Mouse (Mus musculus) limb, embryonic 11.5 days (tissue): ENCODE data around the gene Ecsit. TPM values are rescaled to one million over a fixed set of nuclear protein-coding genes. Genes with fewer than 3 reads are reported as not detected.
A peak's percentile ranks its signal among the peaks of the same experiment; 100 is the strongest.

Experiments used
- ATAC-seq: fragments of 200-750 bp; cut with Nextera tagmentation; 2 replicates; pipeline ENCODE4 v1.8.0; 2017; ENCODE audit warnings: low read depth; ENCODE audit not compliant: insufficient number of reproducible peaks, low FRiP score, low TSS enrichment
- DNase-seq: peaks from one replicate; pipeline ENCODE4 v3.0.0-alpha.2; 2015; ENCODE audit warnings: low spot score
- H3K27ac ChIP-seq: fragments of 300-500 bp; sonication (generic); replicated peaks from 2 replicates; pipeline ENCODE4 v1.5.1; 2014; ENCODE audit warnings: low read depth, mild to moderate bottlenecking, low read length
- H3K27me3 ChIP-seq: fragments of 300-500 bp; sonication (generic); 2 replicates; pipeline ENCODE4 v1.6.1; 2014; ENCODE audit warnings: mild to moderate bottlenecking, low read length, mixed read lengths; ENCODE audit not compliant: control insufficient read depth, insufficient read depth
- H3K36me3 ChIP-seq: fragments of 300-500 bp; sonication (generic); 2 replicates; pipeline ENCODE4 v1.6.1; 2014; ENCODE audit warnings: mild to moderate bottlenecking, low read length, moderate library complexity, mixed read lengths; ENCODE audit not compliant: control insufficient read depth, insufficient read depth
- H3K4me1 ChIP-seq: fragments of 300-500 bp; sonication (generic); 2 replicates; pipeline ENCODE4 v1.6.1; 2014; ENCODE audit warnings: low read length, mixed read lengths; ENCODE audit not compliant: control insufficient read depth, insufficient read depth
- H3K4me2 ChIP-seq: fragments of 300-500 bp; sonication (generic); 2 replicates; pipeline ENCODE4 v1.6.1; 2014; ENCODE audit warnings: low read depth, mild to moderate bottlenecking, moderate library complexity; ENCODE audit not compliant: severe bottlenecking
- H3K4me3 ChIP-seq: fragments of 300-500 bp; sonication (generic); 2 replicates; pipeline ENCODE4 v1.5.1; 2014; ENCODE audit warnings: low read depth, low read length
- H3K9ac ChIP-seq: fragments of 300-500 bp; sonication (generic); 2 replicates; pipeline ENCODE4 v1.6.1; 2014; ENCODE audit warnings: mild to moderate bottlenecking, low read length
- H3K9me3 ChIP-seq: fragments of 300-500 bp; sonication (generic); 2 replicates; pipeline ENCODE4 v1.6.1; 2016; ENCODE audit warnings: low read length; ENCODE audit not compliant: control insufficient read depth
- WGBS: fragments of 180-500 bp; shearing (Covaris S2); extraction: QIAGEN DNeasy Blood & Tissue Kit; methylation state at CpG from one replicate; pipeline ENCODE4 v1.1.7; 2014; 5-methylcytosine and 5-hydroxymethylcytosine counted together
- polyA plus RNA-seq: library from polyadenylated mRNA; unstranded; fragments of >200 nt; fragmentation: Nextera tagmentation; extraction: Ambion mirVana; gene quantifications from 2 replicates; pipeline ENCODE4 v1.2.1, GENCODE M21; 2014

Gene Ecsit
- polyA plus RNA-seq, 1 experiment from 2014 or later: 29.9 TPM

DNA sequence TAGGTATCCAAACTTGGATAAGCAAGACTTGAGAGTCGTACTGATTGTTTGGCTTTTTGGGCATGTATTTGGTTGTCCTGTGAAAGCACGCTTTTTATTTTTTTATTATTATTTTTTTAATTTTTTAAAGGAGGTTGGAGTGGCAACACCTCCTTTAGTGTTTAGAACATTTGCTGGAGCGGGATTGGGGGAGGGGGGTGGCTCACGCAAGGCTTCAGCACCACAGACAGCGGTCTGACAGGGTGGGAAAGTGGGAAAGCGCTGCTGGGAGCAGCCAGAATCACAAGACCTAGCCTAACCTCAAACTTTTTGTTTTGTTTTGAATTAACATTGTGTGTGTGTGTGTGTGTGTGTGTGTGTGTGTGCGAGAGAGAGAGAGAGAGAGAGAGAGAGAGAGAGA is 31.6 kb downstream of the Ecsit start:
- ATAC-seq (no peak), DNase-seq (peak; percentile 77)
- peaks cover 10% of the 10 kb centered on the region for H3K36me3 ChIP-seq
- peaks cover 15% of the 10 kb centered on the region for H3K4me1 ChIP-seq
- no peaks in the 10 kb centered on the region for H3K9me3 ChIP-seq
- 41% methylated on average over 7 of the region's 7 CpGs for WGBS
- H3K27me3 ChIP-seq: peaks cover 63% of the 10 kb centered on the region
- no peak overlapping the region for H3K9ac ChIP-seq
- H3K4me2 ChIP-seq: no peak overlapping the region
- H3K27ac ChIP-seq: no peak overlapping the region
- no peak overlapping the region for H3K4me3 ChIP-seq

DNA sequence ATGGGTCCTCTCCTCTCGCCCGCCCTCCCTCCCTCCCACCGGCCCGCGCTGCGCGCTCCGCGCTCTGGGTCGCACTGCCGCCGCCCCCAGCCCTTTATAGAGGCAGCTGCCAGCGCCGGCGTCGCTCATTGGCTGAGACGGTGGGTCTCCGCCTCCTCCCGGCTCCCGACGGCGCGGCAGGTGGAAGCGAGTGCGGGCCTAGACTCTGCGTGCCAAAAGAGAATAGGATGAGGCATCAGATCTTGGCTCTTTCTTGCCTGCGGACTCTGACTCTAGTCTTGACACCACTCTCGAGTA is 33.3 kb downstream of the Ecsit start, which contains the start of gene Elavl3:
TSS of gene Elavl3 (minus strand) at position 66 of the 297 bp plus-strand sequence.
- peak within 1 kb of the TSS; percentile 55 for H3K4me2 ChIP-seq
- peaks cover 15% of the 10 kb centered on the region for H3K4me1 ChIP-seq
- H3K36me3 ChIP-seq: no peaks in the 10 kb centered on the region
- ATAC-seq (no peak), DNase-seq (peak; percentile 38)
- H3K4me3 ChIP-seq: peak within 1 kb of the TSS; percentile 29
- 1% methylated on average over 21 of the region's 28 CpGs for WGBS
- H3K9me3 ChIP-seq: no peaks in the 10 kb centered on the region
- no peak within 1 kb of the TSS for H3K27ac ChIP-seq
- peaks cover 64% of the 10 kb centered on the region for H3K27me3 ChIP-seq
- H3K9ac ChIP-seq: no peak within 1 kb of the TSS

DNA sequence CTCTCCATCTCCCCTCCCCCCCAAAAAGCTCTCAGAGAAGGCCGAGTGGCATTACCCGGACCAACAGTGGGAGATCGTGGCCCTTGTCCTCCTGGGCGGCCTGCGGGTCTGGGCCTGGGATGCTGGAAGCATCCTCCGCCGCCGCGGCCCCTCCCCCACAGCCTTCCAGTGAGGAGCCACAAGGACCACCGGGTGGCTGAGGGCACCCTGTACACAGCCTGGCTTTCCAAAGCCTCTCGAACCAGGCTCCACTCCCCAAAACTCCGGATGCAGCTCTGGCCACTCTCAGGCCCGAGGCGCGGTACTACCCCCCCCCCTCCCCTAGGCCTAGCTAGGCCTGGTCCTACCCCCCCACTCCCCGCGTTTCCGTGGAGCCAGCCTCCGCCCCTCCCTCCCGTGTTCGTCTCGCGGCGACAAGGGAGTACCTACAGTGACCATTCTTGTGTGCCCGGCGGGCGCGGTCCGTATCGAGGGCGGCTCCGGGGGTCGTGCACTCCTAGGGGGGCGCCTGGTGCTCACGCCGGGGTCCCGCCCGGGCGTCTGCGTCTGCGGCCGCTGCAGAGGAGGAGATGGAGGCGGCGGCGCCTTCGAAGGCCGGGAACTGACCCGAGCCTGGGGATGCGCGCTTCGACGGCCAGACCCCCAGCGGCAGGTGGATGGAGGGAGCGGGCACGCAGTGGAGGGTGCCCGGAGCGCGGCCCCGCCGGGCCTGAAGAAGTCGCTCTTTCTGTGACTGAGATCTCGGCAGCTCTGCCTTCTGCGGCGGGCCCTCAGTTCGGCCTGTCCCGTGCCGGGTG is 33.9 kb downstream of the Ecsit start:
- Histone ChIP-seq H3K27ac (no peak overlapping the region), H3K4me3 (peak overlapping the region; percentile 29), H3K4me2 (peak overlapping the region; percentile 55), H3K36me3 (no peaks in the 10 kb centered on the region), H3K9ac (no peak overlapping the region), H3K9me3 (no peaks in the 10 kb centered on the region), H3K4me1 (peaks cover 15% of the 10 kb centered on the region), H3K27me3 (peaks cover 64% of the 10 kb centered on the region)
- DNase-seq (peak; percentile 31), ATAC-seq (no peak; the same call in 1 of the 2 replicates)
- WGBS: 2% methylated on average over 59 of the region's 67 CpGs

DNA sequence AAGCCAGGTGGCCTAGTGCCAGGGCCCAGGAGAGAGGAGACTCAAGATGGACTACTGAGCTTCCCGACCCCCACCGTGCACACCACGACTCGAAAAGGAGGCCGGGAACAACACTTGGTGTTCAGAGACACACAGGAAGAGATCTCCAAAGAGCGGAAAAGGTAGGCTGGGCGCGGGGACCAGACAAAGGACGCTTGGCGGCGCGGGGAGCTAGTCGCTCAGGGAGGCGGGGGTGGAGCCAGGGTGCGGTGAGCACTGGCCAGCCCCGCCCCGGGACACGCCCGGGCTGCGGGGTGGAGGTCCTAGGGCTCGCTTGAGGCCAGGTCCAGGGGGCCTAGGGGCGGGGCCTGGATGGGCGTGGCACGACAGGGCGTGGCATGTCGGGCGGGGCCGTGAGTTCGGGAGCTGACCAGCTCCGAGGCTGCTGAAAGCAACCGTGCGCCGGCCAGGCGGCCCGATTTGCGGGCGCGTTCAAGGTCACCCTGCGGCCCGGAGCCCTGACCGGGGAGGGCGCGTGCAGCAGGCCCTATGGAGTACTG is 34.8 kb downstream of the Ecsit start:
- Histone ChIP-seq H3K4me3 (peak overlapping the region; percentile 29), H3K27me3 (peaks cover 62% of the 10 kb centered on the region), H3K36me3 (no peaks in the 10 kb centered on the region), H3K4me2 (peak overlapping the region; percentile 55), H3K9me3 (no peaks in the 10 kb centered on the region), H3K4me1 (peaks cover 15% of the 10 kb centered on the region), H3K27ac (no peak overlapping the region), H3K9ac (no peak overlapping the region)
- ATAC-seq (no peak), DNase-seq (peak; percentile 78)
- WGBS: 1% methylated on average over 41 of the region's 43 CpGs

DNA sequence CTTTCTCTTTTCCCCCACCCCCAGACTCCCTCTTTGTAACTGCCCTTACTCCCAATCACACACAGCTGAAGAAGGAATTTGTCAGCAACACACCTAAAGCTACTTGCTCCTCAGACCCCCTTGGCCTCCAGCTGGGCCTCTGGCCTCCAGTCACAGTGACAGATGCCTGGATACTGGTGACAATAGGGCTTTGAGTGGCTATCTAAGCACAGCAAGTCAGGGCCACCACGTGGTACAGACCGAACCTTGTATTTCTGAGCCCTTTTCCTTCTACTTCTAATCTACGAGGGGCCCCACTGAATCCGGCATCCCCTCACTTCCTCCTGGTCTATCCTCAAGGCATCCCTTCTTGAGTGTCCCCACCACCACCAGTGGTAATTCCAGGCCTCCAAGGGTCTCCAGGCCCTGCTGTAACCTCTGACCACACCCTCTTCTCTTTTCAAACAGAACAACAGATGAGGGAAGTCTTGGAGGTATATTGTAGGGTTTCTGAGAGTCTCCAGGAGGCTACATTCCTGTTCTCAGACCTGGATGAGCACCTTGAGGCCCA is 35.4 kb downstream of the Ecsit start:
- H3K27ac ChIP-seq: no peak overlapping the region
- DNase-seq (no peak), ATAC-seq (no peak)
- peaks cover 58% of the 10 kb centered on the region for H3K27me3 ChIP-seq
- H3K4me2 ChIP-seq: no peak overlapping the region
- 64% methylated on average over 4 of the region's 4 CpGs for WGBS
- peaks cover 14% of the 10 kb centered on the region for H3K4me1 ChIP-seq
- no peak overlapping the region for H3K9ac ChIP-seq
- H3K36me3 ChIP-seq: no peaks in the 10 kb centered on the region
- H3K9me3 ChIP-seq: no peaks in the 10 kb centered on the region
- H3K4me3 ChIP-seq: no peak overlapping the region

DNA sequence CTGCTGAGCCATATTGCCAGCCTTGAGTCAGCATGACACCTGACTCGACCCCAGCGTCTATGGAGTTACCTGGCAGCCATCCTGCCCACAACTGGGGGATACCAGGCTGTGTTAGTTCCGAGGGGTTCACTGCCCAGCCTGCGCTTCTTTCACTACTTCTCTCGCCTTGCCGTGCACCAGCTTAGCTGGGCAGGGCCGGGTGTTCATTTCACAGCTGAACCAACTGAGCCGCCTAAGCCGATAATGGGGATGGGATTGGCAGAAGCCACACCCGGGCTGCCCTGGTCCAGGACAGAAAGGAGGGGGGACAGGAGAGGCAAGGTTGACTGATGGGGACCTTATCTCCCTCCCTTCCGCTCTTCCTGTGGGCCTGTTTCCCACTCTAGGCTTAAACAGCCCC is 35.9 kb downstream of the Ecsit start:
- H3K27me3 ChIP-seq: peaks cover 54% of the 10 kb centered on the region
- H3K4me2 ChIP-seq: no peak overlapping the region
- no peak overlapping the region for H3K27ac ChIP-seq
- H3K9ac ChIP-seq: no peak overlapping the region
- no peak overlapping the region for H3K4me3 ChIP-seq
- 70% methylated on average over 11 of the region's 11 CpGs for WGBS
- peaks cover 12% of the 10 kb centered on the region for H3K4me1 ChIP-seq
- H3K36me3 ChIP-seq: no peaks in the 10 kb centered on the region
- no peak for DNase-seq
- no peaks in the 10 kb centered on the region for H3K9me3 ChIP-seq
- no peak for ATAC-seq

DNA sequence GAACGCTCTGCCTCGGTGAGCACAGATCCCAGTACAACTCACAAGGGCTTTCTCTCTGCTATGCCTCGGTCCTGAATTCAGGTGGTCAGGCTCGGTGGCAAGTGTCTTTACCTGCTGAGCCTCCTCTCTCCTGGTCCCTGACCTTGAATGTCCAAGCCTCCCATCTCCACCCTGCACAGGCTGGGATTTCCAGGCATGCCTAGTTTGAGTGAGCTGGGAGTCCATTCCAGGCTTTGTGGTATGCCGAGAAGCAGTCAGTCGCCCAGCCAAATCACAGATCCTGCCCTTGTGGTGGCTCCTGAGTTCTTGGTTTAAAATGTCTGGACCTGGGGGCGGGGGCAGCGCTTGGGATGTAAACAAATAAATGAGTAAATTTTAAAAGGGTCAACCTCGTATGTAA is 37.9 kb downstream of the Ecsit start:
- H3K4me3 ChIP-seq: no peak overlapping the region
- peaks cover 12% of the 10 kb centered on the region for H3K4me1 ChIP-seq
- H3K4me2 ChIP-seq: no peak overlapping the region
- ATAC-seq (no peak), DNase-seq (no peak)
- H3K27ac ChIP-seq: no peak overlapping the region
- peaks cover 38% of the 10 kb centered on the region for H3K27me3 ChIP-seq
- H3K9me3 ChIP-seq: no peaks in the 10 kb centered on the region
- 54% methylated on average over 9 of the region's 9 CpGs for WGBS
- H3K9ac ChIP-seq: no peak overlapping the region
- H3K36me3 ChIP-seq: no peaks in the 10 kb centered on the region

DNA sequence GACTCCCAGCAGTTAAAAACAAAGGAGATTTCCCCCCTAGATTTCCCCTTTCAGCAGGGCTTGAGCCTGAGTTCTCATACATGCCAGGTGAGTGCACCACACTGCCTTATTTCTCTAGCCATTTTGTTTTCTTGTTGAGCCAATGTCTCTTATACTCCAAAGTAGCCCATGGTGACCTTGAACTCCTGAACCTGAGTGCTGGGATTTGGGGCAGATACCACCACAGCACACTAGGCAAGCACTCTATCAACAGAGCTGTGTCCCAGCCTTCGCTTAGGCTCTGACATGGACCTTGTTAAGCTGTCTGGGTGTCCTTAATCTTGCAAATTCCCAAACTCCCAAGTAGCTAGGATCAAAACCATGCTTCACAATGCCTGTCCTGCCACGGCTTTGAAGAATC is 43.4 kb downstream of the Ecsit start:
- WGBS: 62% methylated on average over 2 of the region's 2 CpGs
- no peak overlapping the region for H3K4me3 ChIP-seq
- H3K4me1 ChIP-seq: no peaks in the 10 kb centered on the region
- H3K9me3 ChIP-seq: no peaks in the 10 kb centered on the region
- H3K4me2 ChIP-seq: no peak overlapping the region
- DNase-seq: no peak
- H3K27ac ChIP-seq: no peak overlapping the region
- H3K36me3 ChIP-seq: no peaks in the 10 kb centered on the region
- no peak for ATAC-seq
- H3K9ac ChIP-seq: no peak overlapping the region
- no peaks in the 10 kb centered on the region for H3K27me3 ChIP-seq
